Mouse (Mus musculus) right cerebral cortex, postnatal 36 days (tissue): Measurements from ENCODE around the gene Mtap.

Experiments used
- DNase-seq, 2 experiments: peaks; one replicate each; pipeline ENCODE4 v3.0.0; 2022; ENCODE audit warnings: low spot score in 2 of 2, mixed read lengths in 1 of 2

The Mtap gene

DNA sequence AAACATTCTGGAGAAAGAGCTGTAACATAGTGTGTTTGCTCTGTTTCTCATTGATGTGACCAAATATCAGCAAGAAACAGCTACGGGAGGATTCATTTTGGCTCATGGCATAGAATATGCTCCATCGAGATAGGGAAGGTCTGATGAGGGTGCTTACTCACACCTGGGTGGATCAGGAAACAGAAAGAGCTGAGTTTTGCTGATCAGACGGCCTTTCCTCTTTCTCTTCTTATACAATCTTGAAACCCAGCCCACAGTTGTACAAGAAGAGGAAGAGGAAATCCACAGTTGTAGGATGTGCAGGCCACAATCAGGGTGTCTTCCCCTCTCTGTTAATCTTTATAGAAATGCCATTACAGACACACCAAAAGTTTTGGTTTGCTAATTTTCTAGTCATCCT is 75.3 kb downstream of the Mtap start:
- DNase-seq, result no peak
